Mouse (Mus musculus) 416B (cell line): Measurements from ENCODE around the gene Zranb1.

Source experiments
- DNase-seq: peaks from one replicate; pipeline ENCODE4 v3.0.0; 2011; ENCODE audit warnings: low read depth

Gene Zranb1

GRCm38 (mm10) chr7:133002271-133002670 lies 71.3 kb downstream of the Zranb1 start:
- DNase-seq: no peak

DNA sequence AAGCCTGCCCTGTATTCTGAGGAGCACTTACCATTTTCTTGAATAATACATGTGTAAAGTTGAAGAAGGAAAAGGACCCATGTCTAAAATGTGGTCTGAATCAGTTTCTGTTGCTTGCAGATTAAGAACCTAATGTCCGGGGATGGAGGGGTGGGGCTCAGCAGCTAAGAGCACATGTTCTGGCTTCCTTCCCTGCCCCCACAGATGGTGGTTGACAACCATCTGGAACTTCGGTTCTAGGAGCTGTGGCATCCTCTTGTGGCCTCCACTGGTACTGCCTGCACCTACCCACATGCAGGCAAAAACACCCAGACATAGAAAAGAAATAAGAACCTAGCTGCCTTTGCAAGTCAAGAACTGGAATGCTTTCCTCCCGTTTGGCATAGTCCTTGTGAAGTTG lies 72.5 kb downstream of the Zranb1 start:
- peak; percentile 90 for DNase-seq

DNA sequence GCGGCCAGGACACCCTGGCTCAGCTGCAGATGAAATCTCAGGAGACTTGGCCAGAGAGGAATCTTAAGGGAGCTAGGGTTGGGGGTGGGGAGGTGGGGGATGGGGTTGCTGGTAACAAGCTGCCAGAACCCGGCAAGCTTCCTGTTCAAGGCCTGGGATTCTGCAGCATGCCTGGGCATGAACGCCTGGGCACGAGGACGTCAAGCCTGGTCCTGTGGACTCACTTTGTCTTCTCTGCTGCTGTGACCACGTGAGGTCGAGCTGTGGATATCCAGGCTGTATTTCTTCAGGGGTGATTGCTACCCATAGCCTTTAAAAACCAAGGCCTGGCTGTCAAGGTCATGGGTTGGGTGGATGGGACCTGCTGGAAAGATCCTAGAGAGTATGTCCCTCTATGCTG lies 74.8 kb downstream of the Zranb1 start:
- DNase-seq: no peak

DNA sequence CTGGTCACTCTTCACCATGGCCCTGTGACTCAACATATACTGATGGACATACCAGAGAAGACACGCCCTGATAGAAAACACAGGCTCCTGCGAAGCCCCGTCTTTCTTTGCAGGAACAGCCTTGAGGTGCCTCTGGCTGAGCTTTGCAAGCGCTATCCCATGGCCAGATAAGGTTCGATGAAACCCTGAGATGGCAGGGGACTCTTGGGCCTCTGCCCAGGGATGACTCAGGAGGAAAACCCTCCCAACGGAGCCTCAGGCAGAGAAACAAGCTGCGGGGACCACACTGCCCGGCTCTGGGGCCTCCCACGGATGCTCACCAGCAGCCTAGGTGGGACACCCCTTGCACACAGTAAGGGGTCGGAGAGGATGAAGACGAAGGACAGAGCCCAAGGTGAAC lies 76.4 kb downstream of the Zranb1 start:
- DNase-seq: peak; percentile 69

GRCm38 (mm10) chr7:133008663-133009062 lies 77.7 kb downstream of the Zranb1 start:
- no peak for DNase-seq

DNA sequence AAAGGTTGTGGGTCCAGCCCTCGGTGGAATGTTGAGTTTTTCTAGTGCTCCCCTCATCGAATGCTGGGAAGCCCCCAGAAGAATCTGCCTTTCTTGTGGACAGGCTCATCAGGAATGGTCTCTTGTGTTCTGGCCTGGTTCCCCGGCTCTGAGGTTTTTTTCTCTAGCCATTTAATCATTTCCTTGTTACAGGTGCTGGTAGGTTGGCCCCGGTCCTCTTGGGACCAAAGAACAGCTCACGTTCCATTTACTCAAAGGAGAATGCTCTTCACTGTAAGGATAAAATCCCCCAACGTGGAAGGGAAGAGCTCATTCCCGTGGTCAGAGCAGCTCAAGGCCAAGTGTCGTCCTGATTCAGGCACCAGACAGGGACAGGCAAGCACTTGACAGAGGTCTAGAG lies 78.7 kb downstream of the Zranb1 start:
- no peak for DNase-seq

DNA sequence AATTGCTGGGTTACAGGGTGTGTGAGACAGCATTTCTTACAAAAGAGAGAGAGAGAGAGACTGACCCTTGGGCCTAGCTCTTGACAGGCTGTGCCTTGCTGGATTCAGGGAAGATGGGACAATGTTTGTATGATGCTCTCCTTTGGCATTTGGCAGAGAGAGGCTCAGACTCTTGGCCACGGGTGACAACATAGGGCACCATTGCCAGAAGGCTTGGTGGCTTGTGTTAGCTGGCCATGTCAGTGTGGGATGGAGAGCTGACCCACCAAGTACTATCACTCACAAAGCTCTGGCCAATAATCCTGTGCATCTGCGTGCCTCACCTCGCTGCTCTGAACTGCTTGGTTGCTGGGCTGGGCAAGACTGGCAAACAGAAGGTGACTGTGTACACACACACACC lies 79.5 kb downstream of the Zranb1 start:
- DNase-seq: no peak

- DNase-seq: no peak
These were observed 80.2 kb downstream of the Zranb1 start for GRCm38 (mm10) chr7:133011191-133011590.

GRCm38 (mm10) chr7:133011611-133012010 lies 80.7 kb downstream of the Zranb1 start:
- DNase-seq: no peak

- DNase-seq: peak; percentile 71
These were observed 81.9 kb downstream of the Zranb1 start for GRCm38 (mm10) chr7:133012637-133013366.

- DNase-seq: no peak
These were observed 83.0 kb downstream of the Zranb1 start for GRCm38 (mm10) chr7:133013923-133014322.

GRCm38 (mm10) chr7:133014631-133015030 lies 83.7 kb downstream of the Zranb1 start:
- no peak for DNase-seq

GRCm38 (mm10) chr7:133015416-133016070 lies 84.6 kb downstream of the Zranb1 start:
- no peak for DNase-seq

DNA sequence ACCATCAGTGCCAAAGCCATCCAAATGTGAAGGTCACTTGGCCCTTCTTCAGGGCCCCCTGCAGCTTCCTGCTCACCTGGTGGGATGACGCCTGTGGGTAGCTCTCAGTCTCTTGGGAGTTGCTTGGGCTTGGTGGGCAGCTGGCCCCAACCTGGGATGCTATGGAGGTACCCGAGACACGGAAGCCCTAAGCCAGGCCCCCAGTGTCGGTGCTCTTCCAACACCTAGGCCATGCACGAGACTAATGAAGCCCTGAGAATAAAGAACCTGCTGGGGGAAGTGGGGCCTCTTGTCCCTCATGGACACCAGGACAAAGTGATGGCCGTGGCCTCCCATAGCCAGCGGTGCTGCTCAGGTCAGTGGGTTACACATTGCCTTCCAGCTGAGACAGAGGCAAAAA lies 88.0 kb downstream of the Zranb1 start:
- DNase-seq: no peak

- DNase-seq: peak; percentile 24
These were observed 88.6 kb downstream of the Zranb1 start for GRCm38 (mm10) chr7:133019481-133020020.

GRCm38 (mm10) chr7:133024694-133025093 lies 93.8 kb downstream of the Zranb1 start:
- peak; percentile 30 for DNase-seq

GRCm38 (mm10) chr7:133027930-133028329 lies 97.0 kb downstream of the Zranb1 start:
- no peak for DNase-seq

GRCm38 (mm10) chr7:133029004-133029403 lies 98.1 kb downstream of the Zranb1 start:
- DNase-seq: peak; percentile 54

GRCm38 (mm10) chr7:133029496-133030047 lies 98.6 kb downstream of the Zranb1 start:
- no peak for DNase-seq

- peak; percentile 72 for DNase-seq
These were observed 101.8 kb downstream of the Zranb1 start for GRCm38 (mm10) chr7:133032589-133033203.

DNA sequence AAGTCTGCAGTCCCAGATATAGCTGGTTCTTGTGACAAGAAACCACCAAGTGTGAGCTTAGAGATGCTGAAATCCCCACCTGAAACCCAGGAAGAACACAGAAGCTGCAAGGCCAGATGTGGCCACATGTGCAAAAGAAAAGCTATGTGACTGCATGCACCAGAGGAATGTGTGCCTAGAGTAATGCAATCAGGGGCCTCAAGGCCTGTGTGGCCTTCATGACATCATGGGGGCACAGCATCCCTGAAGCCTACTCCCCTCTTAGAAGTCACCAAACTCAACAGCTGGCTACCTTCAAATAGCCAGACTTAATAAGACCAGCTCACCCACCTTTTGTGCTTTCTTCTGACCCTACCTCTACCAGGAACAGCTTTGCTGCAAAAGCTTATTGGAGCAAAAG lies 105.0 kb downstream of the Zranb1 start:
- DNase-seq: no peak
